Mouse (Mus musculus) megakaryocyte, embryonic 14.5 days (primary cell): Measurements from ENCODE around the gene Slc29a1.

Experiments
- FLI1 ChIP-seq: IDR thresholded peaks from 2 replicates; pipeline ENCODE4 v1.6.1; 2012; ENCODE audit warnings: low read length, inconsistent platforms, mixed read lengths
- GATA1 ChIP-seq: IDR thresholded peaks from 3 replicates; pipeline ENCODE4 v1.6.1; 2012; ENCODE audit warnings: mixed read lengths, low read length, inconsistent platforms, borderline replicate concordance

DNA sequence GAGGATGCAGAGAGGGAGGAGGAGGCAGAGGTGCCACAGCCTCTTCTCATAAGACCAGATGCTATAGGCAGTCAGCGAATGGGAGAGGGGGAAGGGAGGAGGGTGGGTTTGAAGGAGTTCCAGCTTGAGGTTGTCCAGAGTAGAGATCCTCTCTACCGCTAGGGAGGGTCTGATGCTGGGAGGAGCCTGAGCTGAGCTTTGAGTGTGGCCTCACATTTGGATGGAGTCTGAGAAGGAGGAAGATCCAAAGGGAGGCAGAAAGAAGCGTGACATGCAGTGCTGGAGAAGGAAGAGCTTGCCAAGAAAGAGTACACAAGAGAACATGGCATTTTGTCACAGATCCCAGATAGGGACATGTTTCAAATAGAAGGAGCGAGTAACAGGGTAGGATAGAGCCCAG lies 61.0 kb downstream of the Slc29a1 start:
- TF ChIP-seq GATA1 (no peak), FLI1 (no peak)
